Mouse (Mus musculus): ENCODE results near the gene Tmem30b. TPM values are rescaled to one million over a fixed set of nuclear protein-coding genes. Genes with fewer than 3 reads are reported as not detected.

Tmem30b gene
- polyA plus RNA-seq (2014; fragmentation: Nextera tagmentation; extraction: Ambion mirVana): 10.3 and 11.2 TPM in 2 replicates

DNA sequence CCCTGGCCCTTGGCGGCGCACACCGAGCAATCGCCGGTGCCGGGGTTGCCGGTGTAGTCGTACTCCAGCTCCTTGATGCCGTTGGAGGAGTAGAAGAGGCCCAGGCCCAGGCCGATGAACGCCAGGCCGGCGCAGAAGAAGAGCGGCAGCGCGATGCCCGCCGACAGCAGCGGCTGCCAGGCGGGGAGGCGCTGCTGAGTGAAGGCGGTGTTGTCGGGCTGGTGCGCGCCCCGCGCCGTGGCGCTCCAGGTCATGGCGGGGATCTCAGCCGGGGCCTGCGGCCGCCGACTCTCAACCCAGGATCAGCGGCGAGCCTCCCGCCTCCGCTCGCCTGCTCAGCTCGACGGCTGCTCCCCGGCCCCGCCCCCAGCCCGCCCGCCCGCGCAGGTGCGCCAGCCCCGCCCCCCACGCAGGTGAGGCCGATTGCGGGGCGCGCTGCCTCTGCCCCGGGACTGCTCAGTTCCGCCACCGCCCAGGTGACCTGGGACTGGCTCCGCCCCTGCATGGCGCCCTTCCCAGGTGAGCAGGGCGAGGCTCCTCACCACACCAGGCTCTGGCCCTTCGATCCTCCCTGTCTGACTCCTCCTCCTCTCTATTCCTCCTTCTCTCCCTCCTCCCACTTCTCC, at the start of gene Tmem30b:
Gene Tmem30b (minus strand): TSS at position 307 of the 626 bp plus-strand sequence.
- peak within 1 kb of the TSS; percentile 61 for H3K9ac ChIP-seq (replicated peaks; ENCODE audit: low read length)
- peaks cover 23% of the 10 kb centered on the region for H3K27me3 ChIP-seq (ENCODE audit: control insufficient read depth, insufficient read depth, low read length)
- H3K4me2 ChIP-seq (ENCODE audit: low read depth, low read length): peak within 1 kb of the TSS; percentile 73
- peak; percentile 67 for ATAC-seq (replicated peaks; ENCODE audit: insufficient number of reproducible peaks, low FRiP score, low TSS enrichment, low read depth)
- DNase-seq (ENCODE audit: low spot score): peak; percentile 49
- H3K4me1 ChIP-seq (ENCODE audit: control insufficient read depth, insufficient read depth, low read length): no peaks in the 10 kb centered on the region
- H3K36me3 ChIP-seq (replicated peaks; ENCODE audit: control insufficient read depth, insufficient read depth, low read depth, low read length): no peaks in the 10 kb centered on the region
- no peaks in the 10 kb centered on the region for H3K9me3 ChIP-seq (replicated peaks; ENCODE audit: control insufficient read depth, low read length)
- H3K27ac ChIP-seq (replicated peaks; ENCODE audit: low read depth, low read length): no peak within 1 kb of the TSS
- peak within 1 kb of the TSS; percentile 56 for H3K4me3 ChIP-seq (ENCODE audit: low read depth, low read length)
- WGBS: 3% methylated on average over 45 of the region's 61 CpGs

DNA sequence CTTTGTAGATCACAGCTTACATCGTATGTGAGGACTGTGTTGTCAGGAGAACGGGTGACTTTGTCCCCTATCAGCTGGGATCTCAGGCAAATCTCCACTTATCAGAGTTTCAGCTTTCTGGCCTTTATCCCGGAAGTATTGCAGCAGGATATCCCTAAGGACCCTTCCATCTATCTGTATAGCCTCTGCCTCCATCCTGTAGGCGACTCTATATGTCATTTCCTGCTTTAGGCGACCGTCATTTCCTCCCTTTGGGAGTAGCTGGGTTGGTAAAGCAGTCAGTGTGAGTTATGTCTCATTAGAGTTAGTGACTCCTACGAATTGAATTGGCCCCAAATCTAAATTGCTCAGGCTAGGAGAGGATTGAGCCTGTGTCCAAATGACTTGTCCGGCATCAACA, 49.0 kb upstream of the Tmem30b start:
- no peaks in the 10 kb centered on the region for H3K9me3 ChIP-seq (replicated peaks; ENCODE audit: control insufficient read depth, low read length)
- DNase-seq (ENCODE audit: low spot score) (no peak), ATAC-seq (replicated peaks; ENCODE audit: insufficient number of reproducible peaks, low FRiP score, low TSS enrichment, low read depth) (no peak)
- H3K27me3 ChIP-seq (ENCODE audit: control insufficient read depth, insufficient read depth, low read length): no peaks in the 10 kb centered on the region
- WGBS: 77% methylated on average over 8 of the region's 8 CpGs
- H3K36me3 ChIP-seq (replicated peaks; ENCODE audit: control insufficient read depth, insufficient read depth, low read depth, low read length): no peaks in the 10 kb centered on the region
- no peak overlapping the region for H3K9ac ChIP-seq (replicated peaks; ENCODE audit: low read length)
- no peaks in the 10 kb centered on the region for H3K4me1 ChIP-seq (ENCODE audit: control insufficient read depth, insufficient read depth, low read length)
- no peak overlapping the region for H3K27ac ChIP-seq (replicated peaks; ENCODE audit: low read depth, low read length)
- no peak overlapping the region for H3K4me3 ChIP-seq (ENCODE audit: low read depth, low read length)
- H3K4me2 ChIP-seq (ENCODE audit: low read depth, low read length): no peak overlapping the region

DNA sequence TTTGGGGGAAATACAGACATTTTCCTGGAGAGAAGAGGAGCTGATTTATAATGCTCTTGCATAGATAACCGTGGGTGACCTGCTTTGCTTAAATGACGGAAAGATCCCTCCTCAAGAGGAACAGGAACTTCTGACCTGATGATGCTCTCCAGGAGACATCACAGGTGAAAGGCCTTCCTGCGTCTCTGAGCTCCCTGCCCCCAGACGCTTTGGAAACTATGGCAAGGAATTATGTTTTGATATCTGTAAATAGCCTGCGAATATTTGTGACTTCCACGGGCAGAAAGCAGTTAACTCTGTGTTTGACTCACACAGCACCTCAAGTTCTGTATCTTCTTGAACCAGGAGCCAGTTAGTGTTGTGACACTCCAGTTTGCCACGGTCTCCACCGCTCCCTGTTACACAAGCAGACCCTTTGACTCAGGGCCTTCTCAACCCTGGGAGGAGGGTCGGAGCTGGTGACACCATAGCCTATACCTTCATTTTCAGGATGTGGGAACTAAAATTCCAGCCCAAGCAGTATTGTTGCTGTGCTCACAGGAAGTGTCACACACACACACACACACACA, 48.1 kb upstream of the Tmem30b start:
- 88% methylated on average over 9 of the region's 9 CpGs for WGBS

DNA sequence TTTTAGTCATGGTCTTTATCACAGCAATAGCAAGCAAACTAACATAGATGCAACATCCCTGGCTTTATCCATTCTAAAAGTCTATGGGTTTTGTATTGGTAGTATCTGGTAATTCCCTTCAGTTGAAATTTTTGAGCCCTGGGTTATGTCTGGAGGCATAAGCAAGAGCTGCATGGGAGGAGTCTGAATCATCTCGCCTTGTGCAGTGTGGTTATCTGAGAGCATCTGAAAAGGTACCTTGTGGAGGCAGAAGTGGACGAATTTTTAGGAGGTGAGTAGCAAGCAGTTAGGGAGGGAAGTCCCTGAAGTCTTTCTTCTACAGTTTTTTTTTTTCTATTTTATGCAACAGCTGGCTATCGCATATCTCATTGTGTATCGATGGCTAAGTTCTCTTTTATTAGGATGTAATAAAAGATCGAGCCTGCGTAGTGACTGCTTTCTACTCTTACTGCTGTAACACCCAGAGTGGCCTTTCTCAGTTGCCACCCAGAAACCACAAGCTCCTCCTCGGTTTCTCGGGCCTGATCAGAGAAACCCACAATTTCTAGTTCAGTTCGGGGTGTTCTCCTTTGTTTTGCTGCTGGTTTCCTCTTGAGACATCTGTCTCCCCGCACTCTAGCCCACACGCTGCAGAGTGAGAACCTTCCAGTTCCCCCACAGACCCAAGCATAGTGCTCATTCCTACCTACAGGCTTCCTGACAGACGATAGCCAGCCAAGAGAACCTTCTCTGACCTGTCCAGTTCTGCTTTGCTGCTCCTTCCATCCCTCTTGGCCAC, 47.0 kb upstream of the Tmem30b start:
- no peak for DNase-seq (ENCODE audit: low spot score)
- no peak for ATAC-seq (replicated peaks; ENCODE audit: insufficient number of reproducible peaks, low FRiP score, low TSS enrichment, low read depth)
- Histone ChIP-seq H3K9me3 (replicated peaks; ENCODE audit: control insufficient read depth, low read length) (no peaks in the 10 kb centered on the region), H3K9ac (replicated peaks; ENCODE audit: low read length) (no peak overlapping the region), H3K36me3 (replicated peaks; ENCODE audit: control insufficient read depth, insufficient read depth, low read depth, low read length) (no peaks in the 10 kb centered on the region), H3K27me3 (ENCODE audit: control insufficient read depth, insufficient read depth, low read length) (no peaks in the 10 kb centered on the region), H3K4me2 (ENCODE audit: low read depth, low read length) (no peak overlapping the region), H3K4me1 (ENCODE audit: control insufficient read depth, insufficient read depth, low read length) (no peaks in the 10 kb centered on the region), H3K27ac (replicated peaks; ENCODE audit: low read depth, low read length) (no peak overlapping the region), H3K4me3 (ENCODE audit: low read depth, low read length) (no peak overlapping the region)
- WGBS: 82% methylated on average over 12 of the region's 12 CpGs

More for the DNA sequence above, 48.1 kb upstream of the Tmem30b start:
- Histone ChIP-seq H3K36me3 (replicated peaks; ENCODE audit: control insufficient read depth, insufficient read depth, low read depth, low read length) (no peaks in the 10 kb centered on the region), H3K4me2 (ENCODE audit: low read depth, low read length) (no peak overlapping the region), H3K27me3 (ENCODE audit: control insufficient read depth, insufficient read depth, low read length) (no peaks in the 10 kb centered on the region), H3K27ac (replicated peaks; ENCODE audit: low read depth, low read length) (no peak overlapping the region), H3K9me3 (replicated peaks; ENCODE audit: control insufficient read depth, low read length) (no peaks in the 10 kb centered on the region), H3K4me1 (ENCODE audit: control insufficient read depth, insufficient read depth, low read length) (no peaks in the 10 kb centered on the region), H3K4me3 (ENCODE audit: low read depth, low read length) (no peak overlapping the region), H3K9ac (replicated peaks; ENCODE audit: low read length) (no peak overlapping the region)
- DNase-seq (ENCODE audit: low spot score) (no peak), ATAC-seq (replicated peaks; ENCODE audit: insufficient number of reproducible peaks, low FRiP score, low TSS enrichment, low read depth) (no peak)

DNA sequence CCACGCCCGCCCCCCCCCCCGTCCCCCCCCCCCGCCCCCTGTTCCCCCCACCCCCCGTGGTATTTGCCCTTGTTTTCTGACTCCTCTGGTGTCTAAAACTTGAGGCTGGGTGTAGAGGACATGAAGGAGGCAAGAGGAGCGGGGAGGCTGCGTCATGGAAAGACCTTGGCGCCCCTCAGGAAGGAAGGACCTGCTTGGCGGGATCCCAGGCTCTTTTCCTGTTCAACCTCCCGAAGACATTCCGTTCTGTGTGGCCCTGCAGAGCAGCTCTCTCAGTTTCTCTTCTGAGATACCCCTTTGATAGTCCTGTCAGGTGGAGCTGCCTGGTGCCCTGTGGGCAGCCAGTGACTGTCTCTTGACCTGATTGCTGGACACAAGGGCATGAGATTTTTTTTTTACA, 45.4 kb upstream of the Tmem30b start:
- 85% methylated on average over 8 of the region's 11 CpGs for WGBS

DNA sequence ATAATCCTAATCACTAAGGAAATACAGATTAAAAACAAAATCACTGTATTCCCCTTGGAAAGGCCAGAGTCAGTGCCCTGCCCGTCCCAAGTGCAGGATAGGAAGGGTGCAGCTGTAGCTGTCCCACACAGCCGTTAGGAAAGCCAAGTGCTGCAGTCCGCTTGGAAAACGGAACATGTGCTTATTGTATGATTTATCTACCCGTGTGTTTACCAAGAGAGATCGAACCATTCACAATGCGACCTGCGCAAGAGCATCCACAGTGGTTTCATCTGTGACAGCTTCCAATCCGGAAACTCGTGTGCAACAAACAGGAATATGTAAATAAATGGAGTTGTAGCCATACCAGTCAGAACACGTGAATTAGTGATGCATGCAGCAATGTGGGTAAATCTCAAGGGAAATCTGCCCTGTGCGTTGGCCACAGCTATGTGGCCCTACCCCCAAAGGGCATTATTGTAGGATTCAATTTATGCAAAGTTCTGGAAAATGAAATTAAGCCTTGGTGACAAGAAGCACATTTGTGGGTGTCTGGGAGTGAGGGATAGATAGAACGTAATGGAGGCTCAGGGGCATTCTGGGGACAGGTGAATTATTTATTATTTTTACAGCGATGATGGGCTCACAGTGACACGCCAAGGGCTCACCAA, 44.6 kb upstream of the Tmem30b start:
- ATAC-seq (replicated peaks; ENCODE audit: insufficient number of reproducible peaks, low FRiP score, low TSS enrichment, low read depth) (no peak), DNase-seq (ENCODE audit: low spot score) (no peak)
- Histone ChIP-seq H3K36me3 (replicated peaks; ENCODE audit: control insufficient read depth, insufficient read depth, low read depth, low read length) (no peaks in the 10 kb centered on the region), H3K9me3 (replicated peaks; ENCODE audit: control insufficient read depth, low read length) (no peaks in the 10 kb centered on the region), H3K4me3 (ENCODE audit: low read depth, low read length) (no peak overlapping the region), H3K27me3 (ENCODE audit: control insufficient read depth, insufficient read depth, low read length) (peaks cover 3% of the 10 kb centered on the region; the same call in 1 of the 2 replicates), H3K4me1 (ENCODE audit: control insufficient read depth, insufficient read depth, low read length) (no peaks in the 10 kb centered on the region), H3K9ac (replicated peaks; ENCODE audit: low read length) (no peak overlapping the region), H3K27ac (replicated peaks; ENCODE audit: low read depth, low read length) (no peak overlapping the region), H3K4me2 (ENCODE audit: low read depth, low read length) (no peak overlapping the region)
- WGBS: 88% methylated on average over 15 of the region's 15 CpGs

More for the DNA sequence above, 45.4 kb upstream of the Tmem30b start:
- no peak for ATAC-seq (replicated peaks; ENCODE audit: insufficient number of reproducible peaks, low FRiP score, low TSS enrichment, low read depth)
- Histone ChIP-seq H3K27me3 (ENCODE audit: control insufficient read depth, insufficient read depth, low read length) (no peaks in the 10 kb centered on the region), H3K9ac (replicated peaks; ENCODE audit: low read length) (no peak overlapping the region), H3K4me3 (ENCODE audit: low read depth, low read length) (no peak overlapping the region), H3K4me1 (ENCODE audit: control insufficient read depth, insufficient read depth, low read length) (no peaks in the 10 kb centered on the region), H3K4me2 (ENCODE audit: low read depth, low read length) (no peak overlapping the region), H3K9me3 (replicated peaks; ENCODE audit: control insufficient read depth, low read length) (no peaks in the 10 kb centered on the region), H3K36me3 (replicated peaks; ENCODE audit: control insufficient read depth, insufficient read depth, low read depth, low read length) (no peaks in the 10 kb centered on the region), H3K27ac (replicated peaks; ENCODE audit: low read depth, low read length) (no peak overlapping the region)
- DNase-seq (ENCODE audit: low spot score): no peak

DNA sequence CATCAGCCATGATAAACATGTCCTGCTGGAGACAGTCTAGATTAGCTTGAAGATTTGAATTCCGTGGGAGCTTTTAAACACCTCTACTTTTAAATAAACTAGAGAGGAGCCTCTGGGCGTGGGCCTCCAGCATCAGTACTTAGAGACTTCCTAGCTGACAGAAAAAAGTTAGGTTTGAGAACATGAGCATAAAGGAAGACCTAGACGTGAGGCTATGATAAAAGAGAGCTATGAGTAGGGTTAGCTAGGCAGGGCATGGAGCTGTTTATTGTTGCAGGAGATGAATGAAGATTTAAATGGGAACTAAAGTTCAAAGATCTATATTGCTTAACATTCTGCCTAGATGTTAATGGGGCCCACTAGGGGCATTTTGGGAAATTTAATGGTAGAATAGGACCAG, 41.1 kb upstream of the Tmem30b start:
- Histone ChIP-seq H3K4me3 (ENCODE audit: low read depth, low read length) (no peak overlapping the region), H3K9me3 (replicated peaks; ENCODE audit: control insufficient read depth, low read length) (no peaks in the 10 kb centered on the region), H3K4me2 (ENCODE audit: low read depth, low read length) (no peak overlapping the region), H3K4me1 (ENCODE audit: control insufficient read depth, insufficient read depth, low read length) (no peaks in the 10 kb centered on the region), H3K36me3 (replicated peaks; ENCODE audit: control insufficient read depth, insufficient read depth, low read depth, low read length) (no peaks in the 10 kb centered on the region), H3K27me3 (ENCODE audit: control insufficient read depth, insufficient read depth, low read length) (peaks cover 6% of the 10 kb centered on the region; the same call in 1 of the 2 replicates), H3K9ac (replicated peaks; ENCODE audit: low read length) (no peak overlapping the region), H3K27ac (replicated peaks; ENCODE audit: low read depth, low read length) (no peak overlapping the region)
- DNase-seq (ENCODE audit: low spot score) (no peak), ATAC-seq (replicated peaks; ENCODE audit: insufficient number of reproducible peaks, low FRiP score, low TSS enrichment, low read depth) (no peak)
- 64% methylated on average over 3 of the region's 3 CpGs for WGBS

All from embryonic facial prominence, embryonic 11.5 days (tissue).